Mouse (Mus musculus): Measurements from ENCODE around the gene Pih1d1.

DNA sequence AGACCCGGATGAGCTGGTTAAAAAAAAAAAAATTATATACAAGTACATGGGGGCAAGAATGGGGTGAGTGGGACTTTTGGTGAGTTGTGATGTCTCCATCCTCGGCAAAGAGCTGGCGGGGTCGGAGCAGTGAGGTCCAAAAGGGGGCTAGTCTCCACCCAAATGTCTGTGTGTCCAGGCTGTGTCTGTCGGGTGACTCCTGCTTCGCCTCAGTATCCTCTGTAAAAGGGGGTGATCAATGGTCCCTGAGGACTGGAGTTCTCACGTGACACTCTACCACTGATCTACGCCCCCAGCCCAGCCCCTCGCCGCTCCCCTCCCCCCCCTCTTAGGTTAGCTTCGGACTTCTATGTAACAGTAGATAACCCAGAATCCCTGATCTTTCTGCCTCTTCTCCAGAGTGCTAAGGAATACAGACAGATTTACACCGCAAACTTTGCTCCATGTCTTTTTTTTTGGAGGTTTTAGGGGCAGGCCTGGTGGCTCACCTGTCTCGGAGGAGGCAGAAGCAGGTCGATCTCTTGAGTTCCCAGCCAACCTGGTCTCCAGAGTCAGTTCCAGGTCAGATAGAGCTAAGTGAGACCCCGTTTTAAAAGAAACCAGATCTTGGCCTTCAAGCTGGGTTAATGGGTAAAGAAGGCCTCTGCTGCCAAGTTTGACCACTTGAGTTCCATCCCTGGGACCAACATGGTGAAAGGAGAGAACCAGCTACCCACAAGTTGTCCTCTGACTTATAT is 24.2 kb upstream of the Pih1d1 start:
- TF ChIP-seq CTCF (IDR thresholded peaks at IDR 0.05; ENCODE audit: low read depth, low read length) (no peak), POLR2A (IDR thresholded peaks at IDR 0.05; ENCODE audit: borderline replicate concordance, low read depth, low read length) (no peak)

Measured in bone marrow macrophage, adult 2 months (primary cell).